Mouse (Mus musculus): ENCODE measurements around the gene Irs1. TPM values are rescaled to one million over a fixed set of nuclear protein-coding genes. Genes with fewer than 3 reads are reported as not detected.

Gene Irs1
- polyA plus RNA-seq, 1 experiment from 2014 or later, result 4.1 TPM

- H3K4me1 ChIP-seq, result no peaks in the 10 kb centered on the region
- H3K27me3 ChIP-seq, result no peaks in the 10 kb centered on the region
- peaks cover 9% of the 10 kb centered on the region for H3K36me3 ChIP-seq
- H3K4me3 ChIP-seq (replicated peaks), result no peak overlapping the region
- H3K27ac ChIP-seq, result no peak overlapping the region
- H3K9me3 ChIP-seq (replicated peaks), result no peaks in the 10 kb centered on the region
- no peak overlapping the region for H3K9ac ChIP-seq
- 71% methylated on average over 3 of the region's 3 CpGs for WGBS
- no peak overlapping the region for H3K4me2 ChIP-seq
- no peak for ATAC-seq (replicated peaks; ENCODE audit: low FRiP score)
Measured at GRCm38 (mm10) chr1:82239409-82240201, 51.6 kb downstream of the Irs1 start.

- Histone ChIP-seq H3K4me1 (no peaks in the 10 kb centered on the region), H3K4me3 (replicated peaks) (no peak overlapping the region), H3K27me3 (no peaks in the 10 kb centered on the region), H3K4me2 (no peak overlapping the region), H3K27ac (no peak overlapping the region), H3K36me3 (peaks cover 12% of the 10 kb centered on the region), H3K9me3 (replicated peaks) (no peaks in the 10 kb centered on the region), H3K9ac (no peak overlapping the region)
- 72% methylated on average over 4 of the region's 4 CpGs for WGBS
- no peak for ATAC-seq (replicated peaks; ENCODE audit: low FRiP score)
Measured at GRCm38 (mm10) chr1:82238245-82238644, 53.0 kb downstream of the Irs1 start.

GRCm38 (mm10) chr1:82235455-82236104, 55.6 kb downstream of the Irs1 start:
- WGBS, result 64% methylated on average over 3 of the region's 3 CpGs
- no peaks in the 10 kb centered on the region for H3K4me1 ChIP-seq
- ATAC-seq (replicated peaks; ENCODE audit: low FRiP score), result no peak
- H3K9me3 ChIP-seq (replicated peaks), result no peaks in the 10 kb centered on the region
- H3K9ac ChIP-seq, result no peak overlapping the region
- H3K4me3 ChIP-seq (replicated peaks), result no peak overlapping the region
- peaks cover 12% of the 10 kb centered on the region for H3K36me3 ChIP-seq
- no peak overlapping the region for H3K4me2 ChIP-seq
- no peak overlapping the region for H3K27ac ChIP-seq
- H3K27me3 ChIP-seq, result no peaks in the 10 kb centered on the region

GRCm38 (mm10) chr1:82234616-82235015, 56.6 kb downstream of the Irs1 start:
- Histone ChIP-seq H3K27me3 (no peaks in the 10 kb centered on the region), H3K27ac (no peak overlapping the region), H3K4me3 (replicated peaks) (no peak overlapping the region), H3K4me2 (no peak overlapping the region), H3K4me1 (no peaks in the 10 kb centered on the region), H3K9ac (no peak overlapping the region), H3K36me3 (peaks cover 12% of the 10 kb centered on the region), H3K9me3 (replicated peaks) (no peaks in the 10 kb centered on the region)
- no peak for ATAC-seq (replicated peaks; ENCODE audit: low FRiP score)
- 90% methylated on average over 3 of the region's 3 CpGs for WGBS

GRCm38 (mm10) chr1:82232812-82233211, 58.4 kb downstream of the Irs1 start, which contains the start of gene Gm9747:
Gm9747 (plus strand) TSS chr1:82233112.
- Histone ChIP-seq H3K9ac (no peak within 1 kb of the TSS), H3K9me3 (replicated peaks) (no peaks in the 10 kb centered on the region), H3K27me3 (no peaks in the 10 kb centered on the region), H3K27ac (no peak within 1 kb of the TSS), H3K4me1 (no peaks in the 10 kb centered on the region), H3K36me3 (peaks cover 12% of the 10 kb centered on the region), H3K4me3 (replicated peaks) (no peak within 1 kb of the TSS), H3K4me2 (no peak within 1 kb of the TSS)
- no peak for ATAC-seq (replicated peaks; ENCODE audit: low FRiP score)
- WGBS, result 95% methylated on average over 3 of the region's 3 CpGs

- no peaks in the 10 kb centered on the region for H3K4me1 ChIP-seq
- H3K9ac ChIP-seq, result no peak overlapping the region
- no peak overlapping the region for H3K27ac ChIP-seq
- no peak overlapping the region for H3K4me2 ChIP-seq
- H3K9me3 ChIP-seq (replicated peaks), result no peaks in the 10 kb centered on the region
- no peak for ATAC-seq (replicated peaks; ENCODE audit: low FRiP score)
- no peaks in the 10 kb centered on the region for H3K36me3 ChIP-seq
- no peak overlapping the region for H3K4me3 ChIP-seq (replicated peaks)
- H3K27me3 ChIP-seq, result no peaks in the 10 kb centered on the region
Measured at GRCm38 (mm10) chr1:82228841-82229240, 62.4 kb downstream of the Irs1 start.

- no peak overlapping the region for H3K27ac ChIP-seq
- no peaks in the 10 kb centered on the region for H3K27me3 ChIP-seq
- no peak overlapping the region for H3K9ac ChIP-seq
- H3K36me3 ChIP-seq, result no peaks in the 10 kb centered on the region
- H3K4me2 ChIP-seq, result no peak overlapping the region
- 93% methylated on average over 5 of the region's 5 CpGs for WGBS
- H3K4me3 ChIP-seq (replicated peaks), result no peak overlapping the region
- no peaks in the 10 kb centered on the region for H3K4me1 ChIP-seq
- no peak for ATAC-seq (replicated peaks; ENCODE audit: low FRiP score)
- no peaks in the 10 kb centered on the region for H3K9me3 ChIP-seq (replicated peaks)
Measured at GRCm38 (mm10) chr1:82223042-82223795, 68.0 kb downstream of the Irs1 start.

GRCm38 (mm10) chr1:82221462-82221861, 69.8 kb downstream of the Irs1 start:
- no peak overlapping the region for H3K27ac ChIP-seq
- WGBS, result 59% methylated on average over 1 of the region's 1 CpGs
- no peaks in the 10 kb centered on the region for H3K36me3 ChIP-seq
- H3K4me2 ChIP-seq, result no peak overlapping the region
- H3K27me3 ChIP-seq, result no peaks in the 10 kb centered on the region
- H3K9ac ChIP-seq, result no peak overlapping the region
- H3K4me3 ChIP-seq (replicated peaks), result no peak overlapping the region
- ATAC-seq (replicated peaks; ENCODE audit: low FRiP score), result no peak
- H3K9me3 ChIP-seq (replicated peaks), result no peaks in the 10 kb centered on the region
- no peaks in the 10 kb centered on the region for H3K4me1 ChIP-seq

- no peak overlapping the region for H3K27ac ChIP-seq
- no peaks in the 10 kb centered on the region for H3K4me1 ChIP-seq
- H3K9me3 ChIP-seq (replicated peaks), result no peaks in the 10 kb centered on the region
- no peaks in the 10 kb centered on the region for H3K36me3 ChIP-seq
- no peak for ATAC-seq (replicated peaks; ENCODE audit: low FRiP score)
- no peak overlapping the region for H3K9ac ChIP-seq
- H3K4me2 ChIP-seq, result no peak overlapping the region
- H3K4me3 ChIP-seq (replicated peaks), result no peak overlapping the region
- 63% methylated on average over 12 of the region's 12 CpGs for WGBS
- H3K27me3 ChIP-seq, result no peaks in the 10 kb centered on the region
Measured at GRCm38 (mm10) chr1:82220673-82221396, 70.4 kb downstream of the Irs1 start.

GRCm38 (mm10) chr1:82207511-82207910, 83.7 kb downstream of the Irs1 start:
- no peak overlapping the region for H3K4me3 ChIP-seq (replicated peaks)
- ATAC-seq (replicated peaks; ENCODE audit: low FRiP score), result no peak
- H3K36me3 ChIP-seq, result no peaks in the 10 kb centered on the region
- H3K4me1 ChIP-seq, result no peaks in the 10 kb centered on the region
- H3K9me3 ChIP-seq (replicated peaks), result no peaks in the 10 kb centered on the region
- H3K27ac ChIP-seq, result no peak overlapping the region
- 89% methylated on average over 5 of the region's 5 CpGs for WGBS
- no peak overlapping the region for H3K9ac ChIP-seq
- H3K27me3 ChIP-seq, result no peaks in the 10 kb centered on the region
- no peak overlapping the region for H3K4me2 ChIP-seq

- no peak overlapping the region for H3K4me3 ChIP-seq (replicated peaks)
- WGBS, result 47% methylated on average over 7 of the region's 7 CpGs
- 0 out of 2 replicates have a peak, but pooled peaks have one; percentile 25 for ATAC-seq (replicated peaks; ENCODE audit: low FRiP score)
- H3K9ac ChIP-seq, result no peak overlapping the region
- H3K4me2 ChIP-seq, result no peak overlapping the region
- H3K4me1 ChIP-seq, result peaks cover 12% of the 10 kb centered on the region; the same call in 1 of the 2 replicates
- H3K36me3 ChIP-seq, result no peaks in the 10 kb centered on the region
- no peaks in the 10 kb centered on the region for H3K9me3 ChIP-seq (replicated peaks)
- H3K27ac ChIP-seq, result 0 out of 2 replicates have a peak overlapping the region, but pooled peaks have one; percentile 5
- no peaks in the 10 kb centered on the region for H3K27me3 ChIP-seq
Measured at GRCm38 (mm10) chr1:82200636-82201035, 90.6 kb downstream of the Irs1 start.
